Mouse (Mus musculus) hematopoietic multipotent progenitor cell, adult 10-12 weeks (in vitro differentiated cells): ENCODE measurements around the gene Gal3st4. TPM values are rescaled to one million over a fixed set of nuclear protein-coding genes. Genes with fewer than 3 reads are reported as not detected.

Source experiments
- polyA plus RNA-seq: library from polyadenylated mRNA; stranded (reverse); fragments of >175 nt; gene quantifications from 2 replicates; pipeline ENCODE4 v1.2.3, GENCODE M21; 2012; ENCODE audit warnings: low replicate concordance

Gal3st4 gene
- polyA plus RNA-seq = not detected in 2 replicates

DNA sequence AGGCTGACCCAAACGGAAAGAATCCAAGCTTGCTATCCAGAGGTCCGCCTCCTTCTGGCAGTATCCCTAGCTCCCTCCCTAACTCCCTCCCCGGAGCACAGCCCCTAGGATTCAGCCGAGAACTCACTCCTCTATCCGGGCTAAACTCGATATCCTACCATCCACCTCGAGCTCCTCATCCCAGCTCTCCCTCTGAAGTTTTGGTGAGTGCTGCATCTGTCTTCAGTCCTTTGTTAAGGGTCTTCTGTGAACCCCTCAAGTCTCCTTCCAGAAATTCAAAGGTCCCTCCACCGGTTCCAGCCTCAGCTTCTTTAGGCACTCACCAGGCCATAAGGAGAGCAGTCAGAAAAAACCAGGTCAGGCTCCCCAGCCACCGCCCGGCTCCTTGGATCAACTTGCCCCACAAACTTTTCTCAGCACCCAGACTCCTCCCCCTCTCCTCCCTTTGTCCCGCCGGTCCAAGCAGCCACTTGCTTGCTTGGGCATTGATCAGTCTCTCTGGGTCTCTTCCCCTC lies at the start of gene Gal3st4:
Gene Gal3st4 (minus strand): TSS at position 432 of the 515 bp plus-strand sequence.

DNA sequence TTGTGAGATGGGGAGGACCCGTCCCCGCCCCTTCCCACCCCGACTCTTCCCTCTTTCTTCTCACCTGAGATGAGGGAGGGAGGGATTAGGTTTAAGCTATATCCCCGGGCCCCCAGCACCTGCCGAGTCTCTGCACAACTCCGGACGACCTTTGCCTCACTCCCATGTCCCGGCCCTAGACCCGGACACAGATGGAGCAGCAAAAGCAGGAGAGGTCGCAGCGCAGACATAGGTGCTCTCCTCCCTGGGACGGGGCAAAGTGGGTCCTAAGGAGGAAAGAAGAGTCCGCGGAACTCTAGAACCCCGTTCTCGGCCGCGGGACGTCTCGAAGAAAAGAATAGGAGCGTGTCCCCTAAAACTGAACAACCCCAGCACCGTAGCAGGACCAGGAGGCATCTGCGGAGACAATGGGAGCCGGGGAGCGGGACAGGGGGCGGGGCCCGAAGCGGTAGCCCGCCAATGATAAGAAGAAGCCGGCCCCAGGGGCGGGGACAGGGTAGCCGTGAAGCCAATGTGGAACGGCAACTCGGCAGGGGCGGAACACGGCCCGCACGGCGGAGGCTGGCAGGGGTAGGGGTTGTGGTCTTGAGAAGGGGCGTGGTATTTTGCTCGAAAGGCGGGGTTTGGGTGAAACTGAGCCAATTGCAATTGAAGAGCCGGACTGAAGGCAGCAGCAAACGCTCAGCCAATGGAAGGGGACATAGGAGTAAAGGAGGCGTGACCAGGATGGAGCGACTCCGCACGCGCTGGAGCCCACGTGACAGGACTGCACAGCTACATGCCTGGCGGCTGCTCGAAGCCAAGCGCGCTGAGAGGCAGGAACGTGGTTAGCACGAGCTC lies 7.2 kb upstream of the Gal3st4 start, which contains the start of the genes Gm43720, Gpc2 and Stag3:
Gene Gm43720 (minus strand): TSS at position 374 of the 840 bp plus-strand sequence.
Gene Gpc2 (minus strand): TSS at position 421 of the 840 bp plus-strand sequence.
Gene Stag3 (plus strand): TSS at position 656 of the 840 bp plus-strand sequence.

DNA sequence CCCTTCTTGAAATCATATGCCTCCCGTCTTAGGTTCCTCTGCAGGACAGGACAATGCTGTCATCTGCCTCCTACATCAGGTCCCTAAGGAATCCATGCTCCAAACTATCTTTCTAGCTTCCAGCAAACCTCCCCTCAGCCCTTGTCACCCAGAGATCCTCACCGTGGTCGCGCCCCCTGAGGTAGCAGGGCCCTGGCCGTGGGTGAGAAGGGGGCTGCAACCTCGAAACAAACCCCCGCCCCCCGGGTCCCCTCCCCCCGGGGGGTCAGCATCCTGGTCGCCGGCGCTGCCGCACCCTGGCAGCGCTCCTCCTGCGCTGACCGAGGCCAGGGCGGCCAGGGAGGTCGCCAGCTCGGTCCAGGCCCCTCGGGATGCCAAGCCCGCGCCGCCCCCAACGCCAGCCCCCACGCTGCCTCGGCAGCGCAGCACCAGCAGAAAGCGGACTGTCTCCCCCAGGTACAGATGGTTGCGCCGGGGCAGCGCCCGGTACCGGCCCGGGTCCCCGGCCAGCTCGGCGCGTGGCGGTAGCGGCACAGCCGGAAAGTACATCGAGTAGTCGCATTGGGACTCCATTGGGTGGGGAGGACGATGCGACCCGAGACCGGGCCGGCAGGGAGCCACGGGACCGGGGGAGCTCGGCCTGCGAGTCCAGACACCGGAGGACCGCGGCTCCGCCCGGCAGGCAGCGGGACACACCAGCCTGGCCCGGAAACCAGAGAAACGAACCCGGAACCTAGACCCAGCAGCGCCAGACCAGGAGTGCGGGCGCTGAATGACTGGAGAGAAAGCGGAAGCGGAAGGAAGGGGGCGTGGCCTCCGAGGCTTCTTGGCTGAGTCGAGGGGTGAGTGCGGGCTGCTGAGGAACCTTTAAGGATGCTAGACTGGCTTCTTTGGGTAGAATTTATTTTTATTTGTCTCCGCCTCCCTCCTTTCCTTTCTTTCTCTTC lies 9.1 kb downstream of the Gal3st4 start, which contains the start of gene BC037034:
Gene BC037034 (minus strand): TSS at position 774 of the 947 bp plus-strand sequence.

DNA sequence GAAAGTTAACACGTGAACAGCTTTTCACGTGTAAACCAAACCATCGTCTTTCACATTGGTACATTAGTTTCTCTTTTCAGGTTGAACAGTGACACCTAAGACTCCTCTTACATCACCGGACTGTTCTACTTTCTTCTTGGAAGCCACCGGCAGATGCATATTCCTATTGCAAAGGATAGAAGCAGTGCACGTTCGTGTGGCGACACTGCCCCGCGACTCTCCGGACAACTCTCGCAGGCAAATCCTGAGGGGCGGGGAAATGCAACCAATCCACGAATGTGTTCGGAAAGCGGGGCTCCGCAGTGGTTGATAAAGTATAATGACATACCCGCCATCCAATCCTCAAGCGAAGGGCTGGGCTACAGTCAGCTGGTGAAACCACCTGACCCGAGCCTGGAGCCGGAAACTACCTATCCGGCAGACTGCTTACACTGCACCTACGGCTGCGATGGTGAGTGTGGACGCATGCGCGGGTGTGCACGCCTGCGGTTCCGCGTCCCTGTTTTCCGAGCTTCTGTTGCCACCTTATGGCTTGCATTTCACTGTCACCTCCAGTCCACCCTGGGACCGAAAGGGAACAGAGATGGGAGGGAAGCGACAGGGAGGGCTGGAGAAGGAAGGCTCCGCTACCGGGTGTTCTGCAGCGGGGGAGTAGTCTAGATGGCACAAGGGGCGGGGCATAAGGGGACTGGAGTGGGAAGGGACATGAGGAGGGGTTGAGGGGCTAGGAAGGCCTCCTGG lies 17.1 kb downstream of the Gal3st4 start, which contains the start of gene Lamtor4:
Gene Lamtor4 (plus strand): TSS at position 130 of the 741 bp plus-strand sequence.

DNA sequence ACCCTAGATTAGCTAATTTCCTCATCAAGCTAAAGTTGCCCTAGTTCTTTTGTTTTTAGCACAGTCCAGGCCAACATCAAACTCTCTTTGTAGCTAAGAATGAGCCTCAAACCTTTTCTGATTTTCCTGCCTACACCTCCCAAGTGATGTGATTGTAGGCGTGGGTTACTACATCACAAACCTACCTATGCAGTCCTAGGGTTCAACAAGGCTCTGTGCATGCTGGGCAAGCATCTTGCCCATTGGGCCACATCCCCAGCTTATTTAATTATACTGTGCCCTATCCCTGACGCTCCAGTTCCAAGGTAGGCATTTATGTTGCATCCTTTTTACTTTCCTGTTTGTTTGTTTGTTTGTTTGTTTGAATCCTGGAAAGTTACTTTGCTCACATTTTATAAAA lies 46.9 kb downstream of the Gal3st4 start, which contains the start of gene Nxpe5:
Gene Nxpe5 (plus strand): TSS at position 199 of the 400 bp plus-strand sequence.

Other genes starting within 250 kb of the Gal3st4 start
- gene Smok3c, start 219.6 kb downstream of the Gal3st4 start, polyA plus RNA-seq = not detected in 2 replicates
- gene Zkscan1, start 187.8 kb downstream of the Gal3st4 start, polyA plus RNA-seq = 0.78 and 1.9 TPM in 2 replicates
- 0.54 and 2.8 TPM in 2 replicates for gene Zscan21, start 155.9 kb downstream of the Gal3st4 start, polyA plus RNA-seq
- gene Zfp113, start 117.1 kb downstream of the Gal3st4 start, polyA plus RNA-seq = 0.34 and 0.71 TPM in 2 replicates
- gene Cops6, start 111.8 kb downstream of the Gal3st4 start, polyA plus RNA-seq = 45.0 and 53.1 TPM in 2 replicates
- 7.5 and 19.0 TPM in 2 replicates for gene Ap4m1, start 100.8 kb downstream of the Gal3st4 start, polyA plus RNA-seq
- gene Mcm7, start 100.4 kb downstream of the Gal3st4 start, polyA plus RNA-seq = 5.9 and 28.7 TPM in 2 replicates
- gene Taf6, start 85.4 kb downstream of the Gal3st4 start, polyA plus RNA-seq = 13.1 and 29.5 TPM in 2 replicates
- gene Cnpy4, start 85.4 kb downstream of the Gal3st4 start, polyA plus RNA-seq = 1.4 and 2.7 TPM in 2 replicates
- gene Mblac1, start 78.5 kb downstream of the Gal3st4 start, polyA plus RNA-seq = 2.1 and 5.4 TPM in 2 replicates
- 1.6 and 1.8 TPM in 2 replicates for gene Nxpe5, start 46.9 kb downstream of the Gal3st4 start, polyA plus RNA-seq
- 87.3 and 121 TPM in 2 replicates for gene Lamtor4, start 17.4 kb downstream of the Gal3st4 start, polyA plus RNA-seq
- 198 and 365 TPM in 2 replicates for gene BC037034, start 8.8 kb downstream of the Gal3st4 start, polyA plus RNA-seq
- gene Gm43720, start 7.1 kb upstream of the Gal3st4 start, polyA plus RNA-seq = not detected in 2 replicates
- gene Gpc2, start 7.2 kb upstream of the Gal3st4 start, polyA plus RNA-seq = 2.5 and 2.7 TPM in 2 replicates
- 2.1 and 9.1 TPM in 2 replicates for gene Stag3, start 7.4 kb upstream of the Gal3st4 start, polyA plus RNA-seq
- gene Pvrig, start 69.1 kb upstream of the Gal3st4 start, polyA plus RNA-seq = 0.81 and 2.3 TPM in 2 replicates
- gene Zfp157, start 168.6 kb upstream of the Gal3st4 start, polyA plus RNA-seq = 0.62 and 2.5 TPM in 2 replicates